Mouse (Mus musculus): ENCODE results near the gene Ntm.

The Ntm gene

GRCm38 (mm10) chr9:29238973-29239372, 724.0 kb downstream of the Ntm start:
- DNase-seq (ENCODE audit: low read depth, low spot score): no peak

- DNase-seq (ENCODE audit: low read depth, low spot score): no peak
Measured at GRCm38 (mm10) chr9:29236752-29237151, 726.2 kb downstream of the Ntm start.

- DNase-seq (ENCODE audit: low read depth, low spot score): no peak
Measured at GRCm38 (mm10) chr9:29227747-29228146, 735.2 kb downstream of the Ntm start.

- DNase-seq (ENCODE audit: low read depth, low spot score): no peak
Measured at GRCm38 (mm10) chr9:29222915-29223545, 739.9 kb downstream of the Ntm start.

- no peak for DNase-seq (ENCODE audit: low read depth, low spot score)
Measured at GRCm38 (mm10) chr9:29220941-29221615, 741.9 kb downstream of the Ntm start.

GRCm38 (mm10) chr9:29220493-29220892, 742.4 kb downstream of the Ntm start:
- no peak for DNase-seq (ENCODE audit: low read depth, low spot score)

GRCm38 (mm10) chr9:29217951-29218350, 745.0 kb downstream of the Ntm start:
- no peak for DNase-seq (ENCODE audit: low read depth, low spot score)

- DNase-seq (ENCODE audit: low read depth, low spot score): no peak
Measured at GRCm38 (mm10) chr9:29216528-29216927, 746.4 kb downstream of the Ntm start.

- no peak for DNase-seq (ENCODE audit: low read depth, low spot score)
Measured at GRCm38 (mm10) chr9:29215796-29216195, 747.1 kb downstream of the Ntm start.

GRCm38 (mm10) chr9:29215241-29215640, 747.7 kb downstream of the Ntm start:
- no peak for DNase-seq (ENCODE audit: low read depth, low spot score)

- no peak for DNase-seq (ENCODE audit: low read depth, low spot score)
Measured at GRCm38 (mm10) chr9:29209243-29209642, 753.7 kb downstream of the Ntm start.

- no peak for DNase-seq (ENCODE audit: low read depth, low spot score)
Measured at GRCm38 (mm10) chr9:29208142-29208541, 754.8 kb downstream of the Ntm start.

- DNase-seq (ENCODE audit: low read depth, low spot score): no peak
Measured at GRCm38 (mm10) chr9:29205680-29206079, 757.3 kb downstream of the Ntm start.

- no peak for DNase-seq (ENCODE audit: low read depth, low spot score)
Measured at GRCm38 (mm10) chr9:29202196-29202595, 760.7 kb downstream of the Ntm start.

- DNase-seq (ENCODE audit: low read depth, low spot score): peak; percentile 61
Measured at GRCm38 (mm10) chr9:29201163-29202053, 761.5 kb downstream of the Ntm start.

- no peak for DNase-seq (ENCODE audit: low read depth, low spot score)
Measured at GRCm38 (mm10) chr9:29197046-29197445, 765.9 kb downstream of the Ntm start.

GRCm38 (mm10) chr9:29194265-29194664, 768.7 kb downstream of the Ntm start:
- DNase-seq (ENCODE audit: low read depth, low spot score): no peak

GRCm38 (mm10) chr9:29183011-29183410, 779.9 kb downstream of the Ntm start:
- no peak for DNase-seq (ENCODE audit: low read depth, low spot score)

GRCm38 (mm10) chr9:29181661-29182060, 781.3 kb downstream of the Ntm start:
- no peak for DNase-seq (ENCODE audit: low read depth, low spot score)

GRCm38 (mm10) chr9:29165731-29166130, 797.2 kb downstream of the Ntm start:
- no peak for DNase-seq (ENCODE audit: low read depth, low spot score)

GRCm38 (mm10) chr9:29161059-29161642, 801.8 kb downstream of the Ntm start:
- DNase-seq (ENCODE audit: low read depth, low spot score): peak; percentile 4

GRCm38 (mm10) chr9:29145901-29146300, 817.0 kb downstream of the Ntm start:
- peak; percentile 81 for DNase-seq (ENCODE audit: low read depth, low spot score)
